Mouse (Mus musculus) limb, embryonic 15.5 days (tissue): Measurements from ENCODE around the gene Pradc1. TPM values are rescaled to one million over a fixed set of nuclear protein-coding genes. Genes with fewer than 3 reads are reported as not detected.

Experiments
- ATAC-seq: fragments of 200-750 bp; cut with Nextera tagmentation; 2 replicates; pipeline ENCODE4 v1.8.0; 2017; ENCODE audit warnings: low read depth, moderate TSS enrichment; ENCODE audit not compliant: insufficient number of reproducible peaks, low FRiP score, low TSS enrichment
- H3K27ac ChIP-seq: fragments of 300-500 bp; sonication (generic); 2 replicates; pipeline ENCODE4 v1.5.1; 2015; ENCODE audit warnings: moderate library complexity, mild to moderate bottlenecking, inconsistent platforms
- H3K27me3 ChIP-seq: fragments of 300-500 bp; sonication (generic); 2 replicates; pipeline ENCODE4 v1.6.1; 2015; ENCODE audit warnings: inconsistent platforms
- H3K36me3 ChIP-seq: fragments of 300-500 bp; sonication (generic); 2 replicates; pipeline ENCODE4 v1.6.1; 2015; ENCODE audit warnings: inconsistent platforms
- H3K4me1 ChIP-seq: fragments of 300-500 bp; sonication (generic); 2 replicates; pipeline ENCODE4 v1.6.1; 2015; ENCODE audit warnings: inconsistent platforms
- H3K4me2 ChIP-seq: fragments of 300-500 bp; sonication (generic); 2 replicates; pipeline ENCODE4 v1.6.1; 2015; ENCODE audit warnings: mild to moderate bottlenecking, inconsistent platforms
- H3K4me3 ChIP-seq: fragments of 300-500 bp; sonication (generic); 2 replicates; pipeline ENCODE4 v1.5.1; 2015; ENCODE audit warnings: mild to moderate bottlenecking, inconsistent platforms
- H3K9ac ChIP-seq: fragments of 300-500 bp; sonication (generic); 2 replicates; pipeline ENCODE4 v1.6.1; 2015; ENCODE audit warnings: inconsistent platforms
- H3K9me3 ChIP-seq: fragments of 300-500 bp; sonication (generic); 2 replicates; pipeline ENCODE4 v1.6.1; 2016; ENCODE audit warnings: inconsistent platforms
- WGBS: fragments of 180-500 bp; shearing (Covaris S2); methylation state at CpG from one replicate; pipeline ENCODE4 v1.1.7; 2015; 5-methylcytosine and 5-hydroxymethylcytosine counted together
- polyA plus RNA-seq: library from polyadenylated mRNA; unstranded; fragments of >200 nt; fragmentation: Nextera tagmentation; extraction: Ambion mirVana; gene quantifications from 2 replicates; pipeline ENCODE4 v1.2.1, GENCODE M21; 2015

Gene Pradc1
- polyA plus RNA-seq, 1 experiment from 2014 or later, result 37.2 TPM

GRCm38 (mm10) chr6:85447351-85447750 is 4.4 kb downstream of the Pradc1 start:
- Histone ChIP-seq H3K4me2 (no peak overlapping the region), H3K36me3 (peaks cover 48% of the 10 kb centered on the region), H3K4me3 (no peak overlapping the region), H3K9ac (no peak overlapping the region), H3K27ac (no peak overlapping the region), H3K27me3 (no peaks in the 10 kb centered on the region), H3K9me3 (no peaks in the 10 kb centered on the region), H3K4me1 (peaks cover 8% of the 10 kb centered on the region; the same call in 1 of the 2 replicates)
- 77% methylated on average over 6 of the region's 6 CpGs for WGBS
- ATAC-seq, result no peak

DNA sequence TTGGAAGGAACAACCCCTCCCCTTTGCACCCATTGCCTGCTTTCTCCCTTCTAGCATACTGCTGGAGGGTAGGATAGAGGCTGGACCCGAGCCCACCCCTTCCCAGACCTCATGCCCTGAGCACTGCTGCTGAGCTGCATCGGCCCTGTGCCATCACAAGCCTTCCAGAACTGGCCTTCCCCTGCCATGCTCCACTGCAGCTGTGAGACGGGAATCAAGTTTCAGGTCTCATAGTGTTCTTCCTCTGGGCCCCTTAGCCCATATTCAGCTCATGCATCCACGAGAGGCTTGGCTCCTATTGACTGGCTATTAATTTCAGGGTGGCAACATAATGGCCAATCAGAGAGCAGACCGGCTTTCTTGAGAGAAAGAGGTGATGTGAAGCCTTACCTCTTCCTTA is 6.5 kb downstream of the Pradc1 start:
- Histone ChIP-seq H3K4me1 (0 out of 2 replicates have a peak, but pooled peaks cover 1% of the 10 kb centered on the region), H3K4me3 (no peak overlapping the region), H3K4me2 (no peak overlapping the region), H3K9ac (no peak overlapping the region), H3K36me3 (peaks cover 67% of the 10 kb centered on the region), H3K27ac (no peak overlapping the region), H3K9me3 (no peaks in the 10 kb centered on the region), H3K27me3 (no peaks in the 10 kb centered on the region)
- no peak for ATAC-seq
- 78% methylated on average over 5 of the region's 5 CpGs for WGBS

DNA sequence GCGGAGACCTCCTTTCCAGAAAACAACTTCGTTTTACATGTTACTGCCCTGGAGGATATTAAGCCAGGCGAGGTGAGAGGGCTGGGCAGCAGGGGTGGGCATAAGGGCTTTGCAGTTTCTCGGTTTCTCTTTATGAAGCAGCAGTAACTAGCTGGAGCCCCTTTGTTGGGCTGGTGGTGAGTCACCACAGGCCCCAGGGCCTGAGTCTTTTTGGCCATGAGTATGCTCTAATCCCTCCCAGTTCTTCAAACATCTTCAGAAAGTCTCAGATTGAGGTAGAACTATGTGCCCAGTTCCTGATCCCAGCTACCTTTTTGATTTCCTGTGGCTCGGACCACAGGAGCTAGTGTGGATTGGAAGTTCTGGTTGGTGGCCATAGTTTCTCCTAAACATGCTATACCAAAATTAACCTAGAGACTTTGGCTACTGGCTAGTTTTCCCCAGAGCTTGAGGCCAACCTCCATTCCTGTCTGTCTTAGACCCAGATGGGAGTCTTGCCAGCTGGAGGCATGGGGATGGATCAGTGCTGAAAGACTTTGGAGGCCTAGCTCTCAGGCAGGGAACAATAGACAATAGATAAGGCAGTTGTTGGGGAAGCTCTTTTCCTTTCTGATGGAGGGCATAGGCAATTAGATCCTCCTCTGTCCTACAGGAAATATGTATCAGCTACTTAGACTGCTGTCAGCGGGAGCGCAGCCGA is 7.4 kb downstream of the Pradc1 start:
- Histone ChIP-seq H3K9ac (no peak overlapping the region), H3K4me3 (no peak overlapping the region), H3K36me3 (peaks cover 75% of the 10 kb centered on the region), H3K4me1 (no peaks in the 10 kb centered on the region), H3K27me3 (no peaks in the 10 kb centered on the region), H3K27ac (no peak overlapping the region), H3K9me3 (no peaks in the 10 kb centered on the region), H3K4me2 (no peak overlapping the region)
- 85% methylated on average over 8 of the region's 8 CpGs for WGBS
- no peak for ATAC-seq

DNA sequence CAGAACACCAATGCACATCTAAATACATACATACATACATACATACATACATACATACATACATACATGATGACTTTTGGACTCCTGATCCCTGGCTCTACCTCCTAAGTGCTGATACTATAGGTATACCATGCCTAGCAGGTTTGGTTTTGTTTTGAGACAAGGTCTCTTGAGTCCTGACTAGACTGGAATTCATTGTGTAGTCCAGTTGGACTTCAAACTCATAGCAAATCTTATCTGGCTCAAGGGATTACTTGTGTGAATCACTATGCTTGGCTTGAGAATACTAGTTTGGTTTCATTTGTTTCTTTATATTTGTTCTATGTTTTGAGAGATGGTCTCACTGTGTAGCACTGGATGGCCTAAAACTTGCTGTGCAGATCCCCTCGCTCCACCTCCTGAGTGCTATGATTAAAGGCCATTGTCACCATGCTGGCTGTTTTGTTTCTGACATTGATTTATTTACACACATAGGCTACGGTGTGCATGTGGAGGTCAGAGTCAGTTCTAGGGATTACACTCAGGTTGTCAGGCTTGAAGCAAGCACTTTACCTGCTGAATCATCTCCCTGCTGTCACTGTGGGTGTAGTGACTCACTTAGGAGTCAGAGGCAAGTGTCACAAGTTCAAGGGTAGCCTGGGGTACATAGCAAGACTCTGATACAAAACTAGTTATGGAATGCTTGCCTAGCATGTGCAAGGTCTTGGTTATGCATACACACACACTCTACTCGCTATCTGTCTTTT is 8.1 kb downstream of the Pradc1 start:
- Histone ChIP-seq H3K9me3 (no peaks in the 10 kb centered on the region), H3K9ac (no peak overlapping the region), H3K4me3 (no peak overlapping the region), H3K4me2 (no peak overlapping the region), H3K4me1 (no peaks in the 10 kb centered on the region), H3K27ac (no peak overlapping the region), H3K36me3 (peaks cover 82% of the 10 kb centered on the region), H3K27me3 (no peaks in the 10 kb centered on the region)
- ATAC-seq, result no peak
- 85% methylated on average over 3 of the region's 3 CpGs for WGBS

- Histone ChIP-seq H3K4me1 (no peaks in the 10 kb centered on the region), H3K9me3 (no peaks in the 10 kb centered on the region), H3K36me3 (peaks cover 75% of the 10 kb centered on the region), H3K27ac (no peak overlapping the region), H3K4me2 (no peak overlapping the region), H3K4me3 (no peak overlapping the region), H3K27me3 (no peaks in the 10 kb centered on the region), H3K9ac (no peak overlapping the region)
- ATAC-seq, result no peak
- WGBS, result 72% methylated on average over 4 of the region's 4 CpGs
Measured at GRCm38 (mm10) chr6:85441142-85441541, 10.6 kb downstream of the Pradc1 start.

DNA sequence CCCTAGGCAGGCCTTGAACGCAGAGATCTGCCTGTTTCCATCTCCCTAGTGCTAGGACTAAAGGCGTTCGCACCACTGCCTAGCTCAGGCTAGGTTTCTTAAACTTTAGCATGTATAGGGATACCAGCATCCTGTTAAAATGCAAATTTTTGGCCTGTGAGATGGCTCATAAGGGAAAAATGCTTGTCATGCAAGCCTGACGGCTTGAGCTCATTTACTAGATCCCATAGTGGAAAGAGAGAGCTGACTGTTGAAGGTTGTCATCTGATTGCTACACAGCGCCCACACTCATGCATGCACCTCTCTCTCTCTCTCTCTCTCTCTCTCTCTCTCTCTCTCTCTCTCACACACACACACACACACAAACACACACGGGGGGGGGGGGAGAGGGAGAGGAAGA is 15.1 kb downstream of the Pradc1 start:
- no peak overlapping the region for H3K9ac ChIP-seq
- WGBS, result 84% methylated on average over 5 of the region's 6 CpGs

GRCm38 (mm10) chr6:85436204-85436603 is 15.6 kb downstream of the Pradc1 start:
- Histone ChIP-seq H3K27me3 (no peaks in the 10 kb centered on the region), H3K9ac (no peak overlapping the region), H3K4me1 (peaks cover 10% of the 10 kb centered on the region), H3K27ac (no peak overlapping the region), H3K9me3 (no peaks in the 10 kb centered on the region), H3K36me3 (peaks cover 32% of the 10 kb centered on the region), H3K4me2 (no peak overlapping the region), H3K4me3 (no peak overlapping the region)
- WGBS, result 82% methylated on average over 1 of the region's 1 CpGs
- ATAC-seq, result no peak

More for the DNA sequence above, 15.1 kb downstream of the Pradc1 start:
- Histone ChIP-seq H3K36me3 (peaks cover 36% of the 10 kb centered on the region), H3K4me2 (no peak overlapping the region), H3K4me1 (peaks cover 7% of the 10 kb centered on the region), H3K4me3 (no peak overlapping the region), H3K27me3 (no peaks in the 10 kb centered on the region), H3K9me3 (no peaks in the 10 kb centered on the region), H3K27ac (no peak overlapping the region)
- ATAC-seq, result no peak

GRCm38 (mm10) chr6:85433865-85434264 is 17.9 kb downstream of the Pradc1 start:
- WGBS, result 78% methylated on average over 5 of the region's 5 CpGs
- H3K27me3 ChIP-seq, result no peaks in the 10 kb centered on the region
- no peak overlapping the region for H3K9ac ChIP-seq
- no peak overlapping the region for H3K4me3 ChIP-seq
- H3K4me2 ChIP-seq, result no peak overlapping the region
- H3K4me1 ChIP-seq, result peaks cover 10% of the 10 kb centered on the region
- H3K27ac ChIP-seq, result no peak overlapping the region
- no peaks in the 10 kb centered on the region for H3K9me3 ChIP-seq
- ATAC-seq, result no peak
- H3K36me3 ChIP-seq, result peaks cover 9% of the 10 kb centered on the region

- H3K9ac ChIP-seq, result peak within 1 kb of the TSS; percentile 61
- H3K4me1 ChIP-seq, result peaks cover 10% of the 10 kb centered on the region
- no peaks in the 10 kb centered on the region for H3K36me3 ChIP-seq
- peak within 1 kb of the TSS; percentile 64 for H3K4me2 ChIP-seq
- H3K4me3 ChIP-seq, result peak within 1 kb of the TSS; percentile 68
- peak; percentile 77 for ATAC-seq
- WGBS, result under 1% methylated on average over 39 of the region's 39 CpGs
- no peaks in the 10 kb centered on the region for H3K9me3 ChIP-seq
- H3K27me3 ChIP-seq, result no peaks in the 10 kb centered on the region
- no peak within 1 kb of the TSS for H3K27ac ChIP-seq
Measured at GRCm38 (mm10) chr6:85431842-85432431, 19.8 kb downstream of the Pradc1 start, which contains the start of gene Smyd5. TSS of gene Smyd5 (plus strand) at chr6:85431989.

DNA sequence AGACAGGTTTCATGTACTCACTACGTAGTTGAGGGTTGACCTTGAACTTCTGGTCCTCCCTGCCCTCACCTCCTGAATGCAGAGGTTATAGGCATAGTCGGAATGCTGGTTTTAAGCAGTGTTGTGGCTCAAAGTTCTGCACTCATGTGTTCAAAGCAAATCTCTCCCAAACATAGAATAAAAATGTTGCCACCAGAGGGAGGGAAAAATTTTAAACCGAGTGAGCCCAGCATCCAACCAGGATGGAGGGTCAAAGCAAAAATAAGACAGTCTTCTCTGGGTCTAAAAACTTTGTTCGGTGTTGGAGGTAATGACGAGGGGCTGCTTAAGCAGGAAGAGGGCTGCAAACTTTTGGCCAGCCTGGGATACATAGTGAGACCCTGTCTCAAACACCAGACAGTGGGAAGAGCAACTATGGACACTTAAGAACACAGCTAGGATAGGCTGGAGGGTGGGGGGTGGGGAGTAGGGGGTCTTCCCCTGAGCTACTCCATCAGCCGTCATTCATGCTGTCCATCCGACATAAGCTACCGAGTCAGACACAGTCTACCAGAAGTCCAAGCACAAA is 20.4 kb downstream of the Pradc1 start:
- Histone ChIP-seq H3K4me3 (peak overlapping the region; percentile 68), H3K27ac (no peak overlapping the region), H3K4me1 (peaks cover 10% of the 10 kb centered on the region), H3K4me2 (peak overlapping the region; percentile 64), H3K9ac (peak overlapping the region; percentile 61), H3K27me3 (no peaks in the 10 kb centered on the region), H3K9me3 (no peaks in the 10 kb centered on the region), H3K36me3 (no peaks in the 10 kb centered on the region)
- WGBS, result 43% methylated on average over 8 of the region's 8 CpGs
- no peak for ATAC-seq

DNA sequence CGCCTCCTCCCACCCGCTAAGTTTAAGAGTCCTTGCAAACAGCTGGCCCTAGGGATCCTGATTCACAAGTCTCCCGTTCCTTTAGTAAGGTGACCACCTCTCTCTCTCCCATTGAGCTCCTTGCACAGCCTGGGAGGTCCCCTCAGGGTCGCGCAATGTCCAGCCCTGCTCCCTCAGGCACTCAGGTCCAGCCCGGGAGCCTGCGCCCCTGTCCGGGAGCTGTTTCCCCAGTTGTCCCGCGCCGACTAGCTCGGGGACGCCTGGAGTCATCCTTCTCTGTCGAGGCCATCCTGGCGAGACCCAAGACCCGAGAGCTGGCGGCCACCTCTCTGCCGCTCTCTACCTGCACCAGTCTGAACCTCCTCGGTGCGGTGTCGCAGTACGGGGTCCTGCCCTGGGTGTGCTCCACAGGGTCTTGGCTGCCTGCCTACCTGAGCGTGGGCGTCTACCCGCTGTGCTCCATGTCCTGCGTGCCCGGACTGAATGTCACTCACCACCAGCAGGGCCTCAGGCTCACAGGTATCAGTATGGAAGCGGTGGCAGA is 27.9 kb downstream of the Pradc1 start, which contains the start of gene Noto:
Gene Noto (plus strand): TSS at position 51 of the 544 bp plus-strand sequence.
- Histone ChIP-seq H3K27ac (no peak within 1 kb of the TSS), H3K9ac (no peak within 1 kb of the TSS), H3K4me1 (peaks cover 6% of the 10 kb centered on the region), H3K36me3 (no peaks in the 10 kb centered on the region), H3K4me2 (no peak within 1 kb of the TSS), H3K9me3 (no peaks in the 10 kb centered on the region), H3K4me3 (no peak within 1 kb of the TSS), H3K27me3 (peaks cover 24% of the 10 kb centered on the region)
- ATAC-seq, result no peak
- WGBS, result 15% methylated on average over 28 of the region's 28 CpGs
